Mouse (Mus musculus) liver, adult 2 months (tissue): ENCODE measurements around the gene Nup205.
"Not testable (repeated sequence)": the region's sequence is repeated elsewhere in the genome, so short reads cannot be mapped to it uniquely, and the experiment has no call there.

Experiments
- CTCF ChIP-seq: fragments of 200-500 bp; IDR thresholded peaks from 2 replicates; pipeline ENCODE4 v1.5.1; 2011; ENCODE audit warnings: low read depth, low read length, control low read depth
- POLR2A ChIP-seq: fragments of 200-500 bp; IDR thresholded peaks from 2 replicates; pipeline ENCODE4 v1.6.1; 2011; ENCODE audit warnings: low read length, control low read depth; ENCODE audit not compliant: insufficient read depth; ENCODE audit errors: extremely low read depth

GRCm38 (mm10) chr6:35172028-35172427 is 5.2 kb upstream of the Nup205 start:
- not testable (repeated sequence) for TF ChIP-seq POLR2A, CTCF
